Mouse (Mus musculus): Measurements from ENCODE around the gene Chd4.
"Not testable (repeated sequence)": the region's sequence is repeated elsewhere in the genome, so short reads cannot be mapped to it uniquely, and the experiment has no call there.

Gene Chd4

GRCm38 (mm10) chr6:125095391-125096278, at the start of gene Chd4:
Gene Chd4 (plus strand): TSS chr6:125095981.
- DNase-seq = peak; percentile 99

GRCm38 (mm10) chr6:125046691-125047090, 49.1 kb upstream of the Chd4 start:
- DNase-seq = peak; percentile 94

- DNase-seq = no peak
These were observed 46.1 kb upstream of the Chd4 start, which contains the start of gene Acrbp for GRCm38 (mm10) chr6:125049678-125050077. Gene Acrbp (plus strand): TSS chr6:125049689.

GRCm38 (mm10) chr6:125051237-125051636, 44.5 kb upstream of the Chd4 start:
- DNase-seq = no peak

- DNase-seq = no peak
These were observed 34.3 kb upstream of the Chd4 start for GRCm38 (mm10) chr6:125061493-125061892.

GRCm38 (mm10) chr6:125062511-125062910, 33.3 kb upstream of the Chd4 start:
- no peak for DNase-seq

- no peak for DNase-seq
These were observed 31.9 kb upstream of the Chd4 start for GRCm38 (mm10) chr6:125063906-125064305.

- DNase-seq = not testable (repeated sequence)
These were observed 30.6 kb upstream of the Chd4 start for GRCm38 (mm10) chr6:125065223-125065622.

- no peak for DNase-seq
These were observed 28.2 kb upstream of the Chd4 start, which contains the start of gene Lpar5 for GRCm38 (mm10) chr6:125067571-125067995. Gene Lpar5 (plus strand): TSS chr6:125067920.

GRCm38 (mm10) chr6:125071170-125071895, 24.4 kb upstream of the Chd4 start:
- peak; percentile 92 for DNase-seq

GRCm38 (mm10) chr6:125071896-125072279, 23.9 kb upstream of the Chd4 start:
- DNase-seq = no peak

GRCm38 (mm10) chr6:125073825-125074224, 22.0 kb upstream of the Chd4 start:
- DNase-seq = no peak

GRCm38 (mm10) chr6:125081394-125081793, 14.4 kb upstream of the Chd4 start:
- DNase-seq = no peak

GRCm38 (mm10) chr6:125081797-125082560, 13.8 kb upstream of the Chd4 start:
- DNase-seq = peak; percentile 99

GRCm38 (mm10) chr6:125082801-125083386, 12.9 kb upstream of the Chd4 start:
- DNase-seq = peak; percentile 84

- DNase-seq = peak; percentile 93
These were observed 11.4 kb upstream of the Chd4 start for GRCm38 (mm10) chr6:125084424-125084823.

- DNase-seq = peak; percentile 91
These were observed 7.8 kb upstream of the Chd4 start for GRCm38 (mm10) chr6:125087937-125088336.

GRCm38 (mm10) chr6:125088561-125089321, 7.0 kb upstream of the Chd4 start:
- DNase-seq = peak; percentile 99

- DNase-seq = peak; percentile 99
These were observed 6.1 kb upstream of the Chd4 start for GRCm38 (mm10) chr6:125089521-125090321.

- no peak for DNase-seq
These were observed 5.3 kb upstream of the Chd4 start for GRCm38 (mm10) chr6:125090341-125091085.

Data from heart, adult 11 months (tissue).